Mouse (Mus musculus) cerebellum, postnatal 25 days (tissue): ENCODE measurements around the gene Cdr2.
A peak's percentile ranks its signal among the peaks of the same experiment; 100 is the strongest.
"Not testable (repeated sequence)": the region's sequence is repeated elsewhere in the genome, so short reads cannot be mapped to it uniquely, and the experiment has no call there.

Experiments
- DNase-seq, 2 experiments: peaks; one replicate each; pipeline ENCODE4 v3.0.0; 2021; ENCODE audit warnings: mixed read lengths in 2 of 2

The Cdr2 gene

DNA sequence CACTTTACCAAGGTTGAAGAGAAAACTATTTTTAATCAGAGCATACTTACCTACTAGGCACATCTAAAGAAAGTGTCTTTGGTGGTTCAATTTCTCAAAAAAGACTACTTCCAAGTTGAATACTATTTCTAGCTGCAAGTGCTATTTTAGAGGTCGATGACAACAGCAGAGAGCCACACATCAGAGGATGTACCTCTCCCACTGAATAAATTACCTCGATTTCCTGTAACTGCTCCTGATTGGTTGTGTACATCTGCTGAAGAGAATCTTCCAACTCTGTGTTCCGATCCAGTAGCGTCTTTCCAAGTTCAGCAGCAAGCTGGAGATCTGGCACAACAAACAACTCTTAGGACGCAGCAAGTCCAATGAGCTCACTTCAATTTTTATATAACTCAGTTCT is 12.0 kb downstream of the Cdr2 start:
- DNase-seq: no peak

DNA sequence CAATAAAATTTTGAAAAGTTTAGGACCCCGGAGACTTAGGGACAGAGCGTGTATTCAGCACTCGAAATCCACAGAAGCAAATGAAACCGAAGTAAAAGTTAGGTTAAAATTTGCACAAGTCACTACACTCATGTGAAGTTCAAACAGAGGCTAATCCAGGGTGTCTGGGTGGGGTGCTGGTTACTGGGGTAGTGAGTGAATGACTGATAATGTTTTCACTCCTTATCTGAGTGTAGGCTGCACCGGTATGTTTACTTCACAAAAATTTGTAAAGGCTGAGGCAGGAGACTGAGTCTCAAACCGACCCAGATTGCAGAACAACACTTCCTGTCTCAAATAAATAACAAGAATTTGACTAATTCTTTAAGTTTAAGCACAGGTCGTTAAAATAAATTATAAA is 12.9 kb downstream of the Cdr2 start:
- DNase-seq: no peak

DNA sequence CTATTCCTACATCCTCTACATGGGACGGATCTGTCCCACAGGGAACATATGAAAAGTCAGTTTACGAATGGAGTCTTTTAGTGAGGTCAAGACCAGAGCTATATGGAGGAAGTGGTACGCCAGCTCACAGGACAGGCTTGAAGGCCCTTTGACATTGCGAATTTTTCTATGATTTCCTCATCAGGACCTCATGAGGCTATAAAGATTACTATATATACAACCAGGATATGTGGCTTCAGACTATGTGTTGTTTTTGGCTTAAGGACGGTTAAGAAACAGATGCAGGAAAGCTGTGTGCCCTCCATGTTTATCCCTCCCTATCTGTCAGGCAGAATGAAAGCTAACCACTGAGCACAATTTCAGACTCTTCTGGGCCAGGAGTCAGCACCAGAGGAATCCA is 19.0 kb downstream of the Cdr2 start:
- DNase-seq: no peak

DNA sequence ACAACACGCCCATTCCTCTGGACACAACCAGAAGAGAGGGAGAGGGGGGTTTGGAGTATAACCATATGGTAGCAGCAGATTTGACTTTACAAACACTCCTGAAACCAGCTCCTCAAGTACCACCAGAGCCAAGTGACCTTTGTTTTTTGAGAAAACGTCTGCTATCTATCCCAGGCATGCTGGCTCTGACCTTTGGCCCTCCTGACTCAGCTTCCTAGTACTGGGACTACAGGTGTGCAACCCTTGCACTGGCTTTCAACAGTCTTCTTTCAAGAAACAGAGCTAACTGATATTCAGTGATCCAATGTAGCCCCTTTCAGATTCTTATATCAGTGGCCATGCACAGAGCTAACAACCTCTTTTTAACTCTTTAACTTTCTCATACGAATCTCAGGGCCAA is 20.2 kb downstream of the Cdr2 start:
- no peak for DNase-seq

DNA sequence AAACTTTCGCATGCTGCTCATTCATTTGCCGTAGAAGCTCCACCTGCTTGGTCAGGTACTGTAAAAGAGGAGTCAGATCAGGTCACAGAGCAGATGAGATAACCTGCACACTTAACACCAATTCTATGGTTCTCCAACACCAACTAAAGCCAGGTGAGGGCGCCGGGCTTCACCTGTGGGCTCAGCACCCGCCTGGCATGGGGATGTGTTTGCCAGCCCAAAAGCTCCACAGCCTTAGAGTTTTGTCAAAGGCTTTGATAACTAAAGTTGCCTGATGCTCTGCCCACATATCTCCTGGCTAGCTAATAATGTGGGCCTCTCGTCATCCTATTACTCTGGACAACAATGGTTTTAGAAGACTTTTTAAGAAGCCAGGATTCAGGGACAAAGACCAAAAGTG is 21.5 kb downstream of the Cdr2 start:
- DNase-seq: peak in 1 of 2 experiments; percentile 18

DNA sequence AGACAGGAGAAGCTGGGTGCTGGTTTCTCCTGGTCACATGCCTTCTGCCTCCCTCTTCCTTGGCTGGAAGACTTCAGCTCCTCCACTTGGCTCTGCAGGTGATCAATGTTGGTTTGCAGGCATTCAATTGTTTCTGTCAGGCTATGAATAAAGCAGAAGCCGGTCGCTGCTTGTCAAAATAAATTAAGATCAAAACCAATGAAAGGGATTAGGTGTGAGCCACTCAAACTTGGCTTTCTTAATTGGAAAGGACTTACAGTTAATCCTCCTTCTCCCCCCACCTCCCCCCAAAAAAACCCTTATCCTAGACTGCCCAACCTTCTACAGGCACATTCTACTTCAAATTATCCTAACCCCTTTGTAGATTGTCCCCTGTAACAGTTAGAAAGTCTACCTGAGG is 22.0 kb downstream of the Cdr2 start:
- DNase-seq: no peak

DNA sequence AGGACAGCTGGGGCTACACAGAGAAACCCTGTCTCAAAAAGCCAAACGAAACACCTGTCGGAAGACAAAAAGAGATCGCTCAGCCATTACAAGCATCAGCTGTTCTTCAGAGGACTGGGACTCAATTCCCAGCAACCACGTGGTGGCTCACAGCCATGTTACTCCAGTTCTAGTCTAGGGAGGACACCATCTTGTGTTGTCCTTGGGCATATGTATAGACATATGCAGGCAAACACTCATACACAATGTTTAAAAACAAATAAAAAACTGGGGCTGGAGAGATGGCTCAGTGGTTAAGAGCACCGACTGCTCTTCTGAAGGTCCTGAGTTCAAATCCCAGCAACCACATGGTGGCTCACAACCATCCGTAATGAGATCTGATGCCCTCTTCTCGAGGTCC is 28.5 kb downstream of the Cdr2 start:
- not testable (repeated sequence) for DNase-seq

DNA sequence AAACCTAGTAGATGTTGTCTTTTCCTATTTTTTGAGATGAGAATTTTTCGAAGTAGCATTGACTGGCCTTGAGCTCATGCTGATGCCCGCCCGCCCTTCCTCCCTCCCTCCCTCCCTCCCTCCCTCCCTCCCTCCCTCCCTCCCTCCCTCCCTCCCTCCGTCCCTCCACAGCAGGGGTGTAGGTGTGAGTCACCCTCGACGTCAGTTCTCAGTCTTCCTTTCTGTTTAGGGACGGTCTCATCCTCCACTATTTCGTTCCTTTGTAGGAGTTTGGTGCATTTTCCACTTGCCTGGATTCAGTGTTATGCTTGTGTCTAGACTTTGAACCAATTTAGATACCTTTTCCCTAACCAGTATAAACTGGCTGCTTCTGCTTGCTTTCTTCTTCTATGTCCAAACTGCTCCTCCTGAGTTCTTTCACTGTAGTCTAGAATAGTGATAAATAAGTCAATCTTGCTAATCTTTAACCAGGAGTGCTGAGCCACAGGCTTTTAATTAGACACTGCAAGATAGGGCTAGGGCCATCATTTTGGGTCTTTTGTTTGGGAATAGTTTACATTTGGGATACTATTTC is 38.1 kb downstream of the Cdr2 start:
- DNase-seq: no peak

DNA sequence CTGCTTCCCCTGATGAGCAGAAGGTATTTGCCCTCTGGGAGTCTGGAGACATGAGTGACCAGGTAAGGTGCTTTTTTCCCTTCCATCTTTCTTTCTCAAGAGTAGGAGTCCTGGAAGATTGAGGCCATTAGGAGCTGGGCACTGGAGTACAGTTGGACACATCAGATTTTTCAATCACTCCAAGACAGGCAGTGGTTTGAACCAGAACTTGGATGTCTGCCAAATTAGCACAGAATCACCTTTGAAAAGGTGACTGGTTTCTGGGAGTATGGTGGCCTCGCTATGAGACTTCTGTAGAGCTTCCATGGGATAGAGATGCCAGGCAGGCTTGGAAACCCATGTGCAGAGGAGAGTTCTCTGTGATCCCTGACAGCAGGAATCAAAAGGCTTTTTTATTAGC is 39.6 kb downstream of the Cdr2 start:
- DNase-seq: no peak

DNA sequence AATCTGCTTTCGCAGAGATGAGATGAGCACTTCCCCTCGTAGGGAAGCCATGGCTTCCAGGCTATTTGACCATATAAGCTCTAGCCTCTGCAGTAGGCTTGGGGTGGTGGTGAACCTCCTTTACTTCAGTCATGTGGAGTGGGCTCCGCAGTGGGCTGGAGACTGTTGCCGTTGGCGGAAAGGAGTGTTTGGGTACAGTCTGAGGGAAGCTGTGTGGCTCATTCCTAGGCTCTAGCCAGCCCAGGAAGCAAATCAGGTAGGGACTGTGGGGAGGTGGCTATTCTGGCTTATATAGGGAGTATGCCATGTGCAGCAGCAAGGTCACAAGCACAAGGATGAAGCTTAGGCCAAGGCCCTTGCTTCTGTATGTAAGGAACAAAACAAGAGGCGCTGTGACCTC is 40.9 kb downstream of the Cdr2 start:
- DNase-seq: no peak

DNA sequence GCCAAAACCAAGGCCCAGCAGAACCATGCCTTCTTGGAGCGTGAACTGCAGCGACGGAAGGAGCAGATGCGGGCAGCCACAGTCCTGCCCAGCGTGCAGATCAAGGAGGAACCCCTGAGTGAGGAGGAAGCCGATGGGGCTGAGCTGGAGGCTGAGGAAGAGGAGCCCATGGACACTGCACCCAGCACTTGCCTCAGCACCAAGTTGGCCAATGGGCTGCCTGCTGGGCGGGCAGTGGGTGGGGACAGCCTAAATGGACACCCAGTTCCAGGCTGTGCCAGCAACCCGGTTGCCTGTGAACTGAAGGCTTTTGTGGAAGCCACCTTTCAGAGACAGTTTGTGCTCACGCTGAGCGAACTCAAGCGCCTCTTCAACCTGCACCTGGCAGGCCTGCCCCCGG is 41.8 kb downstream of the Cdr2 start:
- DNase-seq: peak in 1 of 2 experiments; percentile 28

DNA sequence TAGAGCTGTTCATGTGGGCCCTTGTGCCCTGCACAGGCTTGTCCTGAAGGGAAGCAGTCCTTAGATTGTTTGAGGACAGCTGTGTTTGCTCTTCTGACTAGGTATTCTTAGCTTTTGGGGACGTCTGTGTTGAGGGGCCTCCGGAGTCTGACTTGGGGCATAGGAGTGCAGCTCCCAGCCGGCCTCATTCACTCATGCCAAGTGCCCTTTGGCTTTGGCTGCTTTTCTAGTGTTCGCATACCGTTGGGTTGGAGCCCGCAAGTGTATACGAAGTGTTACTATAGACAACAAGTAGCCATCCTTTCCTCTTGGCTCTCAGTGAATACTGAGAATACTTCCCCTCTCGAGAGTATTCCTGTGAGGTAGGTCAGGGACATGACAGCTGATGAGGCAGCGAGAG is 43.9 kb downstream of the Cdr2 start:
- DNase-seq: no peak

DNA sequence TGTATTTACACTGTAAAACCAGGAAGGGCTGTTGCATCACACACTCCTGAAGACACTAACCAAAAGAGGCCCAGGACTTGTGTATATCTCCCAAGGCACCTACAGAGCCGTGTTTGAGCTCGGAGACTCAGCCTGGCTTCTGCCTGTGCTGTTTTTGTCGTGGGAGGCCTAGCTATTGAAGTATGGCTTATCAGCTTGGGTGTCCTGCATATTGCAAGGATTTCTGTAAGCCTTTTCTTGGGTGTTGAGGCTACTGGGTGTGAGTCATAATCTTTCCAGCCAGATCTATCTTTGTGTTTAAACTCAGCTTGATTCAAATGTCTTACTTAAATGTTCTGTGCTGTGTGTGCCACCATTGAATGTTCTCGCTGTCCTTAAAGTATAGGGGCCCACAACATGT is 45.6 kb downstream of the Cdr2 start:
- no peak for DNase-seq

DNA sequence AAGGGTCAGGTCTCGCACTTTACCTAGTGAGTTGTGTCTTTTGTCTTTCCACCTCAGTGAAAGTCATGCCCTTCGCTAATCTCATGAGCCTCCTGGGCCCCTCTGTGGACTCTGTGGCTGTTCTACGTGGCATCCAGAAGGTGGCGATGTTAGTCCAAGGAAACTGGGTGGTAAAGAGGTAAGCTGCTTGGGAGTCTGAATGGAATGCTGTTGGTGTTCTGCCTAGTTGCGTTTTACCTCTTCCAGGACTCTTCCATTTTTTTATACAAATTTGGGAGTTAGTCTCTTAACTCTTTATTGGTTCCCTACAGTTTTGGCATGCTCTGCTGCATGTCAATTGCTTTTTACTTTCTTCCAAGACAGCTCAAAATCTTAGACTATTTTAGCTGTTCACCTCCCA is 47.4 kb downstream of the Cdr2 start:
- DNase-seq: peak; percentile 33 to 57

DNA sequence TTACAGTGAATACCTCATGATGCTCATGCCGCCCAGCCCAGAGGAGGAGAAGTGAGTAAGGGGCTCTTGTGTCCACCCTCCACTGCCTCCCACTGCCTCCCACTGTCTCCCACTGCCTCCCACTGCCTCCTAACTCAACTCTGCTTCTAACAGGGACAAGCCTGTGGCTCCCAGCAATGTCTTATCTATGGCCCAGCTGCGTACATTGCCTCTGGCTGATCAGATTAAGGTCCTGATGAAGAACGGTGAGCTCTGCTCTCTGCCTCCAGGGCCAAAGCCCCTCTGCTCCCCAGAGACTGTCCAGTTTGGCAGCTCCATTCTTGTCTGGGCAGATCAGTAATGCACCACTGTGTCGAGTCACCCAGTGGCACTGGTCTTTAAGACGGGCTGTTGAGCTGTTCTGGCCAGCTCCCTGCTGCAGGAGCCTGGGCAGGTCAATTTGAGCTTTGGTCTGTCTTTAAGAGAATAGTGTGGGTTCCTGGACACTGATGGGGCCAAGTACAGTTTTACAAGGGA is 48.4 kb downstream of the Cdr2 start:
- no peak for DNase-seq

DNA sequence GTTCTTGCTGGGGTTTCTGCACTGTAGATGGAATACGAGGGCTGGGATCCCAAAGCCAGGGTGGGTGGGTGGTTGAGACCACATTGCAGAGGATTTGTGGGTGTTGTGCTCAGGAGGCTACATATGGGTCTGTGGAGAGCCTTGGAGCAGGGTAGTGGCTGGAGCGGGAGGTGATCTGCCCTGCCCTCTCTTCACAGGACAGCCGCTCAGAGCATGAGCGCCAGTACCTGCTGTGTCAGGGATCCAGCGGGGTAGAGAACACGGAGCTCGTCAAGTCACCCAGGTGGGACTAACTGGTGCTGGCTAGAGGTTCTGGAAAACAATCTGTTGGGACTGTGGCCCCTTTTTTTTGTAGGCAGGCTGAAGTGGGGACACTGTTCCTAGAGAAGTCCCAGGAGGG is 49.0 kb downstream of the Cdr2 start:
- no peak for DNase-seq

DNA sequence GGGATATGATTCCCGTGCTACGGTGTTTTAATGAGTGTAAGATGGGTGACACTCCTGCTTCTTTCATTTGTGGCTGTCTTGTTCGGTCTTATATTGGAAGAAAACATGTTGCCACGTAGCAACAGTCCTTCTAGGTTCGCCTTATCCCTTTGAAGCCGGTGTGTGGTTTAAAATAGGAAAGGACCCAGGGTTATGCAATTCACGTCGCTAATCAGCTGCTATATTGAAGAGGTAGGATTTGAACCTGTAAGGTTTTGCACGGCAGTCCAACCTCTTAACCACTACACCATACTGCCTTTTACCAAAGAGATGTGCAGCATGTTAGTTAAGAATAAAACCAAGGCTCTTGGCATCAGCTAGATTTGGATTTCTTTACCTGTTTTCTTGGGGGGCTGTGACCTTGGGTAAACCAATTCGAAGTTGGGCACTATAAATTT is 63.6 kb downstream of the Cdr2 start:
- peak; percentile 51 to 66 for DNase-seq

DNA sequence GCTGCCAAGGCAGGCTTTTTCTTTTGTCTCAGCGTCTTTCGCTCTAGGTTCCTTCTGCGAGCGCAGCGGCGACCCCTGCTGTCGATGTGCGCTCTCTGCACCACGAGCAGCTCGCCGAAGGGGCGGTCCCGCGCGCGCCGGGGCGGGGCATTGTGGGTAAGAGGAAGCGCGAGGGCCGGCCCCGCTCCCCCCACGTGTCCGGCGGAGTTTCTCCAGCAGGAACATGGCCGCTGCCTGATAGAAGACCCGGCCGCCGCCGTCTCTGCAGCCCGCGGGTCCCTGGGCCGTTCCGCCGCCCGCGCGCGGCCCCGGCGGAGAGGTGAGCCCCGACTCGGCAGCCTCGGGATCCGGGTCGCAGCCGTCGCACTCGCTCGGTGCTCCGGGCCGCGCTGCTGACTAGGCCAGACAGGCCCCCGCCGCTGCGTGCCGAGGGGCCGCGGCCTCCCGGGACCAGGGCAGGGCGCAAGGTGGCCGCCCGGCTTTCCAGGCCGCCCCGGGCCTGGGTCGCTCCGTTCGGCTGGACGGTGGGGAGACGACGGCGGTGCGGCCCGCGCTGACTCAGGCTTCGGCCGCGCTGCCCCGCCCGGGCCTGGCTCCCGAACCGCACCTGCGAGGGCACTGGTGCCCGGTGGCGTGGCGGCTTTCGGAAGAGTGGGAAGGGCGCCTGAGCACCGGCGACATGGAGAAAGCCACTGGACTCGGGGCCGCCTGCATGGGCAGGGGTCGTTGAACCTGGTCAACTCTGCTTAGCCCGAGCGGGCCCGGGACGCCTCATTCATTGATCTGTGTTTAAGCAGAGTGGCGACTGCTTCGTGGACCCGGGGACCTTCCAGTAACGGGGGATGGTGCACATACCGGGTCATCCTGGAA is 64.3 kb downstream of the Cdr2 start, which contains the start of gene Polr3e:
Gene Polr3e, plus strand, starts transcription at position 153 of the 870 bp plus-strand sequence.
- DNase-seq: peak; percentile 100

DNA sequence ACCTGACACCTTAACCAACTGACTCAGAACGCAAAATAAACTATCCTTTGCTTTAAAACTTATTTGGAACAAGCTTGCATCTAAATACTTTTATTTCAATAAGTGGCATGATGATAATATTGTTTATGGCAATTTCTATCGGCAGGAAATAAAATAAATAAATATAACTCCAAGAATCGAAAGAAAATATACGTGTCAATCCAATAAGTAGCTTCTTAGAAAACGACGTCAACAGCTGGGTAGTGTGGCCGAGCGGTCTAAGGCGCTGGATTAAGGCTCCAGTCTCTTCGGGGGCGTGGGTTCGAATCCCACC is 64.9 kb downstream of the Cdr2 start:
- no peak for DNase-seq

DNA sequence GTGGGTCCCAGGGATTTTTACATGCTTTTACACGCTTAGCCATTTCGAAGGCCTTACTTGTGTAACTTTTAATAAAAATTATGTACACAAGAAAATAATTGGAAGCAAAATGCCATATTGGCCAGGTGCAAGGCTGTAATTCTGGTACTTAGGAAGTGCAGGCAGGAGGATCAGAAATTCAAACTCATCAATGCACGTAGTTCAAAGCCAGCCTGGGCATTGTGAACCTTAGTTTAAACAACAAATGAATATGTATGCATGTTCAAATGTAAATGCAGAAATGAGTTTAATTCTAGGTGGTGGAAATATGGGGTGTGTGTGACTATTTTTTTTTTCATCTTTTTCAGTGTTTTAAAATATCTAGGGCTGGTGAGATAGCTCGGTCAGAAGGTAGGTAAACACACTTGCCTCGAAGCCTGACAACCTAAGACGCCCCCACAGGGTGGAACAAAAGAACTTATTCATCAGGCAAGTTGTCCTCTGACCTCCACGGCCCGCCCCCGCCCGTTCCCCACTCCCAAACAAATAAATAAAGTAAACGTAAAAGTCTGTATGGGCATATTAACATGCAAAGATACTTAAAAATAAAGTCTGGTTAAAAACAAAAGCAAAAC is 65.7 kb downstream of the Cdr2 start:
- DNase-seq: no peak

DNA sequence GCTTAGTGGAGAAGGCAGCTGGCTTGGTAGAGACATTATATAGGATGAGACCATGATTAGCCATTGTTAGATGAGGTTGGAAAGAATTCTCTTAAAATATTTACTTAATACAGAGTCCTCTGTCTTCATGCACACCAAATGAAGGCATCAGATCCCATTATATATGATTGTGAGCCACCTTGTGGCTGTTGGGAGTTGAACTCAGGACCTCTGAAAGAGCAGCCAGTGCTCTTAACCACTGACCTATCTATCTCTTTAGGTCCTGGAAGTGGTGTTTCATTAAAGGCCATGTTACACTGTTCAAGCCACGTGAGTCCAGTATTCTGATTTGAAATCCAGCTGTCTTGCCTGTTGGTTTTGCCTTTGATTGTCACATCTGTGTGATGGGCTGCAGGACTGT is 68.8 kb downstream of the Cdr2 start:
- no peak for DNase-seq

DNA sequence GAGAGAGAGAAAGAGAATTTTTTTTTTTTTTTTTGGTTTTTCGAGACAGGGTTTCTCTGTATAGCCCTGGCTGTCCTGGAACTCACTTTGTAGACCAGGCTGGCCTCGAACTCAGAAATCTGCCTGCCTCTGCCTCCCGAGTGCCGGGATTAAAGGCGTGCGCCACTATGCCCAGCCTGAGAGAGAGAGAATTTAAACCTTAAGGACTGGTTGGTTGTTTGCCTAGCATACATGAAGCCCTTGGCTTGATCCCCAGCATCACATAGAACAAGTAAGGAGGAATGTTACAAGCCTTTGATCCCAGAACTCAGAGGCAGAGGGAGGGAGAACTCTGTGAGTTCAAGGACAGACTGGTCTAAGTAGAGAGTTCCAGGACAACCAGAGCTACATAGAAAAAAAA is 70.8 kb downstream of the Cdr2 start:
- not testable (repeated sequence) for DNase-seq

DNA sequence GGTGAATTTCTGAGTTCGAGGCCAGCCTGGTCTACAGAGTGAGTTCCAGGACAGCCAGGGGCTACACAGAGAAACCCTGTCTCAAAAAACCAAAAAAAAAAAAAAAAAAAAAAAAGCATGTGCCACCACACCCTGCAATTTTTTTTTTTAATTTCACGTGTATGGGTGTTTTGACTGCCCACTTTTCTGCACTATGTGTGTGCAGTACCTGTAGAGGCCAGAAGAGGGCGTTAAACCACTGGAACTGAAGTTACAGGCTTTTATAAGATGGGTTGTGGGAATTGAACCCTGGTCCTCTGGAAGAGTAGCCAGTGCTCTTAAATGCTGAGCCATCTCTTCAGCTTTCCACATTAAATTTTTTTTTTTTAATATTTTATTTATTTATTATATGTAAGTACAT is 71.9 kb downstream of the Cdr2 start:
- not testable (repeated sequence) for DNase-seq
